In genomic region chr15:6500787-6501186, GRCm38 (mm10) we compare ENCODE assay signal across 9 mouse cellular contexts. TPM values are rescaled to one million over a fixed set of nuclear protein-coding genes. Genes with fewer than 3 reads are reported as not detected.
DNase-seq lines count a peak whose midpoint lies in the region; ATAC-seq and TF ChIP-seq lines count a peak whose summit lies in the region.
"Had no signal": no experiment of that assay in that cellular context is flagged by ENCODE, and none has a peak within 500 bp of the region (broad histone marks: within the 10 kb centered on the region; RNA-seq: fewer than 3 reads in every experiment).

No protein-coding gene starts in this region.

- no peaks in the 10 kb centered on the region for H3K36me3 ChIP-seq in kidney, postnatal 0 days (ENCODE audit: insufficient read depth, low read length)
- no peaks in the 10 kb centered on the region for H3K36me3 ChIP-seq in hindbrain, postnatal 0 days (ENCODE audit: insufficient read depth, low read length)

- no peak overlapping the region for H3K27ac ChIP-seq in kidney, postnatal 0 days
- no peak overlapping the region for H3K27ac ChIP-seq in hindbrain, postnatal 0 days

- intact Hi-C loops in left cerebral cortex, postnatal 10 days (cut with DNase I) = no loop called here
- intact Hi-C loops in left cerebral cortex, postnatal 25 days (cut with DNase I) = loop anchor here (2.0 kb wide), 1 partner anchor 70 kb away; no protein-coding TSS in a partner anchor

- peak; percentile 62 for TF ChIP-seq CTCF in kidney, postnatal 0 days (IDR thresholded peaks at IDR 0.05; ENCODE audit: low read depth)
- no peak for TF ChIP-seq CTCF in hindbrain, postnatal 0 days (IDR thresholded peaks at IDR 0.05; ENCODE audit: low read depth)

- peak; percentile 68; the same call in 1 of the 2 replicates for ATAC-seq in kidney, postnatal 0 days (replicated peaks; ENCODE audit: low FRiP score, low read depth)
- peak; percentile 96 for ATAC-seq in monocyte, adult 5-6 weeks (replicated peaks; ENCODE audit: insufficient number of reproducible peaks, low FRiP score, low TSS enrichment, poor library complexity, severe bottlenecking)
- ATAC-seq in hindbrain, postnatal 0 days = no peak

- DNase-seq in left cerebral cortex, adult 11 months (ENCODE audit: low spot score) = peak; percentile 18
- DNase-seq in left cerebral cortex, postnatal 10 days (ENCODE audit: extremely low spot score in 1 of 2, low spot score in 2 of 2) = no peak
- DNase-seq in adrenal gland, postnatal 14 days = peak; percentile 30
- DNase-seq in kidney, postnatal 0 days (ENCODE audit: low spot score) = peak; percentile 84
- no peak for DNase-seq in T-cell, adult 2 months (ENCODE audit: low spot score)
- no peak for DNase-seq in hindbrain, postnatal 0 days (ENCODE audit: low spot score)
- DNase-seq in left cerebral cortex, postnatal 25 days (ENCODE audit: low spot score in 2 of 2) = no peak

- H3K9ac ChIP-seq in kidney, postnatal 0 days (ENCODE audit: low read depth, low read length) = no peak overlapping the region
- H3K9ac ChIP-seq in hindbrain, postnatal 0 days (replicated peaks; ENCODE audit: low read length) = no peak overlapping the region

- no peaks in the 10 kb centered on the region for H3K27me3 ChIP-seq in kidney, postnatal 0 days (ENCODE audit: insufficient read depth, low read length)
- no peaks in the 10 kb centered on the region for H3K27me3 ChIP-seq in hindbrain, postnatal 0 days (ENCODE audit: insufficient read depth, low read length)

- H3K4me2 ChIP-seq in kidney, postnatal 0 days (ENCODE audit: low read length) = no peak overlapping the region
- H3K4me2 ChIP-seq in hindbrain, postnatal 0 days (ENCODE audit: low read depth, low read length) = no peak overlapping the region

- WGBS in kidney, postnatal 0 days = 16% methylated on average over 1 of the region's 1 CpGs
- WGBS in hindbrain, postnatal 0 days = 45% methylated on average over 1 of the region's 1 CpGs

- no peaks in the 10 kb centered on the region for H3K9me3 ChIP-seq in kidney, postnatal 0 days (replicated peaks; ENCODE audit: low read length)
- no peaks in the 10 kb centered on the region for H3K9me3 ChIP-seq in hindbrain, postnatal 0 days (ENCODE audit: low read length)

- no peak overlapping the region for H3K4me3 ChIP-seq in kidney, postnatal 0 days (replicated peaks; ENCODE audit: low read depth, low read length)
- no peak overlapping the region for H3K4me3 ChIP-seq in hindbrain, postnatal 0 days (ENCODE audit: low read length)

- no peaks in the 10 kb centered on the region for H3K4me1 ChIP-seq in kidney, postnatal 0 days (replicated peaks; ENCODE audit: insufficient read depth, low read length)
- H3K4me1 ChIP-seq in hindbrain, postnatal 0 days (ENCODE audit: insufficient read depth, low read length) = no peaks in the 10 kb centered on the region

RNA-seq across cellular contexts. Expression of gene Fyb, which starts 21.9 kb away (rescaled TPM):
- 1 to 10 TPM; 8.7 to 9.4 TPM for total RNA-seq in left cerebral cortex, postnatal 10 days (2021)
- total RNA-seq in adrenal gland, postnatal 14 days (2021) = 27.8 and 49.3 TPM in 2 replicates
- polyA plus RNA-seq in kidney, postnatal 0 days (2015; fragmentation: Nextera tagmentation; extraction: Ambion mirVana) = 4.3 and 4.8 TPM in 2 replicates
- total RNA-seq in monocyte, adult 5-6 weeks (2017) = 384 to 678 TPM (median 449 TPM) in 3 replicates
- 0.25 and 0.73 TPM in 2 replicates for total RNA-seq in hindbrain, postnatal 0 days (2014; rRNA removed)
- 3.7 and 4.3 TPM in 2 replicates for polyA plus RNA-seq in hindbrain, postnatal 0 days (2015; fragmentation: Nextera tagmentation; extraction: Ambion mirVana)
- total RNA-seq in left cerebral cortex, postnatal 25 days (2021) = 1 to 10 TPM; 8.5 to 8.6 TPM

RNA-seq across cellular contexts. Expression of gene C9, which starts 55.7 kb away (rescaled TPM):
- total RNA-seq in left cerebral cortex, postnatal 10 days (2021) = not detected
- total RNA-seq in adrenal gland, postnatal 14 days (2021) = 0.90 and 12.9 TPM in 2 replicates
- polyA plus RNA-seq in kidney, postnatal 0 days (2015; fragmentation: Nextera tagmentation; extraction: Ambion mirVana) = 0.08 TPM in 1 of 2 replicates, not detected in the other
- not detected in 3 replicates for total RNA-seq in monocyte, adult 5-6 weeks (2017)
- not detected in 2 replicates for total RNA-seq in hindbrain, postnatal 0 days (2014; rRNA removed)
- not detected in 2 replicates for polyA plus RNA-seq in hindbrain, postnatal 0 days (2015; fragmentation: Nextera tagmentation; extraction: Ambion mirVana)
- not detected for total RNA-seq in left cerebral cortex, postnatal 25 days (2021)
- polyA plus RNA-seq: limb, embryonic 11.5 days had no signal

Comparison
In these comparisons a context has a peak if more than half of its experiments do, and no peak if none do; other contexts are left out.
1. DNase-seq: peak in left cerebral cortex, adult 11 months (single experiment), adrenal gland, postnatal 14 days (single experiment) and kidney, postnatal 0 days (single experiment); none in left cerebral cortex, postnatal 10 days (0 of 2), T-cell, adult 2 months (single experiment), hindbrain, postnatal 0 days (single experiment) and left cerebral cortex, postnatal 25 days (0 of 2).